Mouse (Mus musculus) lung, embryonic 15.5 days (tissue): ENCODE results near the gene Gars. TPM values are rescaled to one million over a fixed set of nuclear protein-coding genes. Genes with fewer than 3 reads are reported as not detected.

Experiments
- ATAC-seq: fragments of 200-750 bp; cut with Nextera tagmentation; 2 replicates; pipeline ENCODE4 v1.8.0; 2017; ENCODE audit warnings: moderate number of reproducible peaks, borderline replicate concordance; ENCODE audit not compliant: low FRiP score, low TSS enrichment; ENCODE audit errors: extremely low read depth
- H3K27ac ChIP-seq: fragments of 300-500 bp; sonication (generic); 2 replicates; pipeline ENCODE4 v1.5.1; 2015; ENCODE audit warnings: moderate library complexity, mild to moderate bottlenecking, inconsistent platforms
- H3K27me3 ChIP-seq: fragments of 300-500 bp; sonication (generic); 2 replicates; pipeline ENCODE4 v1.6.1; 2015; ENCODE audit warnings: inconsistent platforms
- H3K36me3 ChIP-seq: fragments of 300-500 bp; sonication (generic); 2 replicates; pipeline ENCODE4 v1.6.1; 2015; ENCODE audit warnings: inconsistent platforms
- H3K4me1 ChIP-seq: fragments of 300-500 bp; sonication (generic); 2 replicates; pipeline ENCODE4 v1.6.1; 2015; ENCODE audit warnings: inconsistent platforms
- H3K4me2 ChIP-seq: fragments of 300-500 bp; sonication (generic); 2 replicates; pipeline ENCODE4 v1.6.1; 2015; ENCODE audit warnings: inconsistent platforms, mild to moderate bottlenecking, moderate library complexity
- H3K4me3 ChIP-seq: fragments of 300-500 bp; sonication (generic); 2 replicates; pipeline ENCODE4 v1.5.1; 2015; ENCODE audit warnings: mild to moderate bottlenecking, inconsistent platforms
- H3K9ac ChIP-seq: fragments of 300-500 bp; sonication (generic); 2 replicates; pipeline ENCODE4 v1.6.1; 2015; ENCODE audit warnings: inconsistent platforms
- H3K9me3 ChIP-seq: fragments of 300-500 bp; sonication (generic); 2 replicates; pipeline ENCODE4 v1.6.1; 2016; ENCODE audit warnings: inconsistent platforms
- WGBS: fragments of 180-500 bp; shearing (Covaris S2); methylation state at CpG from one replicate; pipeline ENCODE4 v1.1.7; 2015; 5-methylcytosine and 5-hydroxymethylcytosine counted together
- polyA plus RNA-seq: library from polyadenylated mRNA; unstranded; fragments of >200 nt; fragmentation: Nextera tagmentation; extraction: Ambion mirVana; gene quantifications from 2 replicates; pipeline ENCODE4 v1.2.1, GENCODE M21; 2015

The Gars gene
- polyA plus RNA-seq: 142 and 146 TPM in 2 replicates

GRCm38 (mm10) chr6:55037799-55038670 lies at the start of gene Gars:
Gene Gars, plus strand, starts transcription at chr6:55038007.
- peak within 1 kb of the TSS; percentile 69 for H3K9ac ChIP-seq
- peak within 1 kb of the TSS; percentile 81 for H3K27ac ChIP-seq
- 1% methylated on average over 83 of the region's 87 CpGs for WGBS
- ATAC-seq: peak; percentile 96
- H3K27me3 ChIP-seq: no peaks in the 10 kb centered on the region
- H3K4me2 ChIP-seq: peak within 1 kb of the TSS; percentile 75
- H3K4me1 ChIP-seq: peaks cover 13% of the 10 kb centered on the region
- H3K36me3 ChIP-seq: no peaks in the 10 kb centered on the region
- peak within 1 kb of the TSS; percentile 83 for H3K4me3 ChIP-seq
- no peaks in the 10 kb centered on the region for H3K9me3 ChIP-seq

GRCm38 (mm10) chr6:54988141-54988540 lies 49.7 kb upstream of the Gars start:
- H3K27ac ChIP-seq: no peak overlapping the region
- no peaks in the 10 kb centered on the region for H3K27me3 ChIP-seq
- 87% methylated on average over 6 of the region's 6 CpGs for WGBS
- H3K4me2 ChIP-seq: no peak overlapping the region
- 0 out of 2 replicates have a peak, but pooled peaks cover 1% of the 10 kb centered on the region for H3K4me1 ChIP-seq
- H3K36me3 ChIP-seq: no peaks in the 10 kb centered on the region
- H3K4me3 ChIP-seq: no peak overlapping the region
- no peak overlapping the region for H3K9ac ChIP-seq
- ATAC-seq: no peak
- no peaks in the 10 kb centered on the region for H3K9me3 ChIP-seq

GRCm38 (mm10) chr6:54991189-54991588 lies 46.6 kb upstream of the Gars start:
- H3K36me3 ChIP-seq: no peaks in the 10 kb centered on the region
- H3K27me3 ChIP-seq: no peaks in the 10 kb centered on the region
- no peaks in the 10 kb centered on the region for H3K9me3 ChIP-seq
- no peak for ATAC-seq
- 0 out of 2 replicates have a peak, but pooled peaks cover 3% of the 10 kb centered on the region for H3K4me1 ChIP-seq
- H3K9ac ChIP-seq: no peak overlapping the region
- H3K27ac ChIP-seq: no peak overlapping the region
- WGBS: 71% methylated on average over 2 of the region's 2 CpGs
- no peak overlapping the region for H3K4me3 ChIP-seq
- H3K4me2 ChIP-seq: no peak overlapping the region

- H3K9ac ChIP-seq: peak overlapping the region; percentile 35; the same call in 1 of the 2 replicates
- no peaks in the 10 kb centered on the region for H3K27me3 ChIP-seq
- H3K36me3 ChIP-seq: no peaks in the 10 kb centered on the region
- H3K27ac ChIP-seq: no peak overlapping the region
- ATAC-seq: no peak
- H3K4me3 ChIP-seq: peak overlapping the region; percentile 49
- 0 out of 2 replicates have a peak, but pooled peaks cover 3% of the 10 kb centered on the region for H3K4me1 ChIP-seq
- peak overlapping the region; percentile 88 for H3K4me2 ChIP-seq
- 2% methylated on average over 7 of the region's 7 CpGs for WGBS
- no peaks in the 10 kb centered on the region for H3K9me3 ChIP-seq
These were observed 45.7 kb upstream of the Gars start for GRCm38 (mm10) chr6:54992141-54992540.

DNA sequence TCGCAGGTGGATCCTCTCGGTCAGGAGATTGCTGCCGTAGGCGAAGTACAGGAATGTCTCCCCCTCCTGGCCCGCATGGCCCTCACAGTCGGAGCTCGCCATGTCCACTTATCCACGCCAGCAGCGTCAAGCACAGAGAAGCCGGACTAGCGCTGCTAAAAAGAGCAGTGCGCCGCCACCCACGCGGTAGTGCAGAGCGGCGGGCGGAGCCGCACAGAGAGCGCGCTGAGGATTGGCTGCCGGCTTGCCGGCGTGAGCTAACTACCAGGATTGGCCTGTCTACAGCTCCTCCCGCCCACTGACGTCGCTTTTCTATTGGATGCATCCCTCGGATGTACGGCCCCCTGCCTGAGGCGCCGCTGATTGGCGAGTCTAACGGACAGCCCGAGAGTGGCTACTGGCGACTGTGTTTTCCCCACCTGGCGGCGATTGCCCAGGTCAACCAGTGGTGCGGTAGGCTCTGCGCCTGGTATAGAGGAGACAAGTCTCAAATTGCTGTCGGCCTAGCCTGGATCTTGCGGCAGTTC lies 45.0 kb upstream of the Gars start, which contains the start of gene Ggct:
Gene Ggct, minus strand, starts transcription at position 217 of the 527 bp plus-strand sequence.
- H3K36me3 ChIP-seq: no peaks in the 10 kb centered on the region
- H3K27ac ChIP-seq: peak within 1 kb of the TSS; percentile 46; the same call in 1 of the 2 replicates
- H3K4me3 ChIP-seq: peak within 1 kb of the TSS; percentile 49
- peak within 1 kb of the TSS; percentile 38 for H3K9ac ChIP-seq
- ATAC-seq: peak; percentile 100
- H3K4me2 ChIP-seq: peak within 1 kb of the TSS; percentile 88
- WGBS: under 1% methylated on average over 41 of the region's 41 CpGs
- H3K4me1 ChIP-seq: 0 out of 2 replicates have a peak, but pooled peaks cover 3% of the 10 kb centered on the region
- H3K9me3 ChIP-seq: no peaks in the 10 kb centered on the region
- H3K27me3 ChIP-seq: no peaks in the 10 kb centered on the region

GRCm38 (mm10) chr6:54996361-54996760 lies 41.4 kb upstream of the Gars start:
- no peak overlapping the region for H3K27ac ChIP-seq
- no peak overlapping the region for H3K9ac ChIP-seq

DNA sequence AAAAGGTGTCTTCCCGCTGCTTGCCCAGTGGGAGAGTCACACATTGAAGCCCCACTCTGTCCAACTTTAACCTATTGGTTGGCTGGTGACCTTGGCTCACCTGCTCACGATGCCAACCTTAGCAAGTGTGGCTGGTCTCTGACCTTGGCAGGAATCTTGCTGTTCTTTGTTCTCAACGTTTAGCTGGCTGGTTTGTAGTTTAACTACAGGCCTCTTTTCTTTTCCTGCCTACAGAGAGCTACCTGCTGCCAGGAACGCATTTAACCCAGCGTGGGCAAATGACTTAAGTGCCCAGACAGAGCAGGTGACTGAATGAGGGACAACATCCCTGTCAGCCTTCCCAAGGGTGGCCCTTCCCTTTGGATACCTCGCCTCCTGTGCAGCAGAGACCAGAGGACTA lies 40.1 kb upstream of the Gars start:
- H3K9me3 ChIP-seq: no peaks in the 10 kb centered on the region
- H3K4me3 ChIP-seq: no peak overlapping the region
- H3K27ac ChIP-seq: no peak overlapping the region
- no peaks in the 10 kb centered on the region for H3K36me3 ChIP-seq
- 66% methylated on average over 6 of the region's 6 CpGs for WGBS
- no peak for ATAC-seq
- 0 out of 2 replicates have a peak, but pooled peaks cover 3% of the 10 kb centered on the region for H3K4me1 ChIP-seq
- no peak overlapping the region for H3K4me2 ChIP-seq
- H3K27me3 ChIP-seq: no peaks in the 10 kb centered on the region
- H3K9ac ChIP-seq: no peak overlapping the region

More at GRCm38 (mm10) chr6:54996361-54996760, 41.4 kb upstream of the Gars start:
- 0 out of 2 replicates have a peak, but pooled peaks cover 3% of the 10 kb centered on the region for H3K4me1 ChIP-seq
- no peaks in the 10 kb centered on the region for H3K9me3 ChIP-seq
- H3K27me3 ChIP-seq: no peaks in the 10 kb centered on the region
- H3K4me2 ChIP-seq: no peak overlapping the region
- ATAC-seq: no peak
- H3K36me3 ChIP-seq: no peaks in the 10 kb centered on the region
- 80% methylated on average over 3 of the region's 3 CpGs for WGBS
- H3K4me3 ChIP-seq: no peak overlapping the region

DNA sequence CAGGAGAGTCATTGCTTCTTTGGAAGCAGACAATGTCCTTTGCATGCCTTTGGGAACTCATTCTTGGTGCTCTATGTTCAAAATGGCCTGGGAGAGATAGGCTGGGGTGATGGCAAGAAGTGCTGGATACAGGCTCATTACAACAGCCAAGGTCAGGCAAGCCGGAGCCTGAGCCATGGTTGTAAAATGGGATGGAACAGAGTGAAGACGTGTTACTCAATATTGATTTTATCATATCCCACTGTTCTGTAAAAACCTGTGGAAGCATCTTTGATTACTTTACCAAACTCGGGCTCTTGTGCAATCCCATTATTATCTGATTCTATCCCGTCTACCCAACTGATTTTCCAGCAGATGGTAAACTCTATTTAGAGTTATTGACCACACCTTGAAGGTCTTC lies 36.5 kb upstream of the Gars start:
- H3K36me3 ChIP-seq: no peaks in the 10 kb centered on the region
- H3K4me3 ChIP-seq: no peak overlapping the region
- ATAC-seq: no peak
- no peaks in the 10 kb centered on the region for H3K9me3 ChIP-seq
- no peaks in the 10 kb centered on the region for H3K27me3 ChIP-seq
- H3K4me1 ChIP-seq: no peaks in the 10 kb centered on the region
- no peak overlapping the region for H3K27ac ChIP-seq
- 76% methylated on average over 4 of the region's 4 CpGs for WGBS
- H3K9ac ChIP-seq: no peak overlapping the region
- no peak overlapping the region for H3K4me2 ChIP-seq

- Histone ChIP-seq H3K27me3 (no peaks in the 10 kb centered on the region), H3K9me3 (no peaks in the 10 kb centered on the region), H3K9ac (no peak overlapping the region), H3K4me2 (no peak overlapping the region), H3K4me1 (no peaks in the 10 kb centered on the region), H3K36me3 (no peaks in the 10 kb centered on the region), H3K4me3 (no peak overlapping the region), H3K27ac (no peak overlapping the region)
- no peak for ATAC-seq
- WGBS: 45% methylated on average over 4 of the region's 4 CpGs
These were observed 35.4 kb upstream of the Gars start for GRCm38 (mm10) chr6:55002438-55002837.

GRCm38 (mm10) chr6:55003559-55003958 lies 34.2 kb upstream of the Gars start:
- 50% methylated on average over 4 of the region's 4 CpGs for WGBS
- Histone ChIP-seq H3K27ac (no peak overlapping the region), H3K4me3 (no peak overlapping the region), H3K4me1 (no peaks in the 10 kb centered on the region), H3K4me2 (no peak overlapping the region), H3K9ac (no peak overlapping the region), H3K36me3 (no peaks in the 10 kb centered on the region), H3K27me3 (no peaks in the 10 kb centered on the region), H3K9me3 (no peaks in the 10 kb centered on the region)
- no peak for ATAC-seq

- no peaks in the 10 kb centered on the region for H3K4me1 ChIP-seq
- H3K9me3 ChIP-seq: no peaks in the 10 kb centered on the region
- H3K27me3 ChIP-seq: no peaks in the 10 kb centered on the region
- WGBS: 87% methylated on average over 8 of the region's 8 CpGs
- ATAC-seq: no peak
- no peaks in the 10 kb centered on the region for H3K36me3 ChIP-seq
- H3K27ac ChIP-seq: no peak overlapping the region
- H3K4me3 ChIP-seq: no peak overlapping the region
- no peak overlapping the region for H3K4me2 ChIP-seq
- H3K9ac ChIP-seq: no peak overlapping the region
These were observed 29.4 kb upstream of the Gars start for GRCm38 (mm10) chr6:55008401-55008800.
